Mouse (Mus musculus): ENCODE measurements around the gene BC024978.

GRCm38 (mm10) chr7:27219937-27220336 lies 24.4 kb downstream of the BC024978 start:
- no peak for TF ChIP-seq EP300 (optimal IDR thresholded peaks at IDR 0.05)
- no peak for TF ChIP-seq CTCF (IDR thresholded peaks at IDR 0.05; ENCODE audit: low read depth)

Measured in stomach, postnatal 0 days (tissue).